In the genomic region with DNA sequence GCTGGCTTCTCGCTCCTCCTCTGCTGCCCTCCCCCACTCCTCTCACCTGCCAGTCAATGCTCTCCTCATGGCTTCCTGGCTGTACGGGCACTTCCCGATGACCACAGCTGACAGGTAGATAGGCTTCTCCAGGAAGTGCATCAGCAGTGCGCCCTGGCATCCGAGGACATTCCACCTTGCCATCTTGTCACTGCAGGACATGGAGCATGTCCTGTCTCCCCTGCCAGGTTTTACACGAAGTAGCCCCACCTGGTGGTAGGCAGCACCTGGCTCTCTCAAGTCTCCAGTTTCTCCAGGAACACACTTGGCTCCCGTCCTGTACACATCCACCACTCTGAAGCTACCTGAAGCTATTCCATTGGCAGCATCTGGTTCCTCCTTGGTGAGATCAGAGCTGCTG, we compare ENCODE assay signal across 8 mouse cellular contexts. TPM values are rescaled to one million over a fixed set of nuclear protein-coding genes. Genes with fewer than 3 reads are reported as not detected.
DNase-seq lines count a peak whose midpoint lies in the region; ATAC-seq and TF ChIP-seq lines count a peak whose summit lies in the region.
"Had no signal": no experiment of that assay in that cellular context is flagged by ENCODE, and none has a peak within 500 bp of the region (broad histone marks: within the 10 kb centered on the region; RNA-seq: fewer than 3 reads in every experiment).

No protein-coding gene starts in this region.

- no peak for ATAC-seq in midbrain, postnatal 0 days (ENCODE audit: low FRiP score)
- no peak for ATAC-seq in lung, embryonic 14.5 days (ENCODE audit: insufficient read depth)

- H3K4me2 ChIP-seq in midbrain, postnatal 0 days (ENCODE audit: low read depth, low read length, poor library complexity, severe bottlenecking): no peak overlapping the region
- no peak overlapping the region for H3K4me2 ChIP-seq in lung, embryonic 14.5 days

- DNase-seq in midbrain, postnatal 0 days (ENCODE audit: low spot score): no peak
- DNase-seq in midbrain, embryonic 10.5 days (ENCODE audit: low spot score): no peak
- DNase-seq in cerebellum, adult 11 months: peak; percentile 64
- DNase-seq in lung, embryonic 14.5 days: no peak
- peak; percentile 36 to 38 for DNase-seq in thymus, postnatal 36 days
- no peak for DNase-seq in left cerebral cortex, adult 2 months (ENCODE audit: extremely low spot score in 1 of 2, low spot score in 2 of 2)
- no peak for DNase-seq in c-Kit-positive CD71-positive TER-119-positive erythroid progenitor cells, embryonic 14.5 days (ENCODE audit: low spot score)

- WGBS in midbrain, postnatal 0 days: 80% methylated on average over 7 of the region's 7 CpGs
- WGBS in midbrain, embryonic 10.5 days: 84% methylated on average over 7 of the region's 7 CpGs
- WGBS in lung, embryonic 14.5 days: 74% methylated on average over 7 of the region's 7 CpGs

- H3K4me1 ChIP-seq in midbrain, postnatal 0 days (ENCODE audit: insufficient read depth, low read length): no peaks in the 10 kb centered on the region
- peaks cover 4% of the 10 kb centered on the region; the same call in 1 of the 2 replicates for H3K4me1 ChIP-seq in midbrain, embryonic 10.5 days
- H3K4me1 ChIP-seq in lung, embryonic 14.5 days (ENCODE audit: insufficient read depth): no peaks in the 10 kb centered on the region

- H3K27me3 ChIP-seq in midbrain, postnatal 0 days (ENCODE audit: insufficient read depth, low read length): no peaks in the 10 kb centered on the region
- H3K27me3 ChIP-seq in midbrain, embryonic 10.5 days (ENCODE audit: low read depth, poor library complexity, severe bottlenecking): no peaks in the 10 kb centered on the region
- no peaks in the 10 kb centered on the region for H3K27me3 ChIP-seq in lung, embryonic 14.5 days (ENCODE audit: insufficient read depth, low read length)

- no peak overlapping the region for H3K9ac ChIP-seq in midbrain, postnatal 0 days (replicated peaks; ENCODE audit: low read length, poor library complexity, severe bottlenecking)
- H3K9ac ChIP-seq in lung, embryonic 14.5 days: no peak overlapping the region

- TF ChIP-seq CTCF in midbrain, postnatal 0 days (IDR thresholded peaks at IDR 0.05): peak; percentile 44; the same call in 1 of the 2 replicates
- TF ChIP-seq CTCF in lung, embryonic 14.5 days (IDR thresholded peaks at IDR 0.05; ENCODE audit: low read depth): peak; percentile 23; the same call in 1 of the 2 replicates
- TF ChIP-seq CTCF in left cerebral cortex, adult 2 months (IDR thresholded peaks at IDR 0.05): no peak; the same call in none of the 2 replicates

- no peaks in the 10 kb centered on the region for H3K9me3 ChIP-seq in midbrain, postnatal 0 days (ENCODE audit: low read length)
- H3K9me3 ChIP-seq in midbrain, embryonic 10.5 days (replicated peaks): no peaks in the 10 kb centered on the region
- H3K9me3 ChIP-seq in lung, embryonic 14.5 days (ENCODE audit: low read depth, low read length): no peaks in the 10 kb centered on the region

- H3K4me3 ChIP-seq in midbrain, postnatal 0 days (ENCODE audit: low read depth, low read length): no peak overlapping the region
- no peak overlapping the region for H3K4me3 ChIP-seq in midbrain, embryonic 10.5 days
- no peak overlapping the region for H3K4me3 ChIP-seq in lung, embryonic 14.5 days (ENCODE audit: low read depth, low read length)
- no peak overlapping the region for H3K4me3 ChIP-seq in left cerebral cortex, adult 2 months

- peaks cover 6% of the 10 kb centered on the region for H3K36me3 ChIP-seq in midbrain, postnatal 0 days (ENCODE audit: insufficient read depth, low read length)
- peaks cover 89% of the 10 kb centered on the region for H3K36me3 ChIP-seq in midbrain, embryonic 10.5 days
- peaks cover 73% of the 10 kb centered on the region for H3K36me3 ChIP-seq in lung, embryonic 14.5 days (ENCODE audit: insufficient read depth)

- H3K27ac ChIP-seq in midbrain, postnatal 0 days (ENCODE audit: low read depth, low read length): no peak overlapping the region
- H3K27ac ChIP-seq in midbrain, embryonic 10.5 days (replicated peaks): no peak overlapping the region
- H3K27ac ChIP-seq in lung, embryonic 14.5 days (ENCODE audit: low read depth): no peak overlapping the region
- H3K27ac ChIP-seq in left cerebral cortex, adult 2 months: no peak overlapping the region

- intact Hi-C loops in left cerebral cortex, adult 2 months (cut with DNase I): no loop called here

RNA-seq across cellular contexts. Expression of gene Adat1, which starts 10.0 kb away (rescaled TPM):
- 3.4 and 5.2 TPM in 2 replicates for total RNA-seq in midbrain, postnatal 0 days (2014; rRNA removed)
- polyA plus RNA-seq in midbrain, postnatal 0 days (2015; fragmentation: Nextera tagmentation; extraction: Ambion mirVana): 3.8 and 4.7 TPM in 2 replicates
- polyA plus RNA-seq in midbrain, embryonic 10.5 days (2016; fragmentation: Nextera tagmentation; extraction: Ambion mirVana): 13.1 and 15.9 TPM in 2 replicates
- polyA plus RNA-seq in lung, embryonic 14.5 days (2014; fragmentation: Nextera tagmentation; extraction: Ambion mirVana): 8.7 and 9.8 TPM in 2 replicates
- total RNA-seq in left cerebral cortex, adult 2 months (2021): 1 to 10 TPM; 6.4 to 6.6 TPM

RNA-seq across cellular contexts. Expression of gene Kars, which starts 29.0 kb away (rescaled TPM):
- total RNA-seq in midbrain, postnatal 0 days (2014; rRNA removed): 88.6 and 106 TPM in 2 replicates
- polyA plus RNA-seq in midbrain, postnatal 0 days (2015; fragmentation: Nextera tagmentation; extraction: Ambion mirVana): 160 and 163 TPM in 2 replicates
- 245 and 265 TPM in 2 replicates for polyA plus RNA-seq in midbrain, embryonic 10.5 days (2016; fragmentation: Nextera tagmentation; extraction: Ambion mirVana)
- polyA plus RNA-seq in lung, embryonic 14.5 days (2014; fragmentation: Nextera tagmentation; extraction: Ambion mirVana): 227 and 229 TPM in 2 replicates
- 10 to 100 TPM; 67.6 to 73.6 TPM for total RNA-seq in left cerebral cortex, adult 2 months (2021)

RNA-seq across cellular contexts. Expression of gene Terf2ip, which starts 29.1 kb away (rescaled TPM):
- 55.5 and 75.0 TPM in 2 replicates for total RNA-seq in midbrain, postnatal 0 days (2014; rRNA removed)
- 65.4 and 74.9 TPM in 2 replicates for polyA plus RNA-seq in midbrain, postnatal 0 days (2015; fragmentation: Nextera tagmentation; extraction: Ambion mirVana)
- polyA plus RNA-seq in midbrain, embryonic 10.5 days (2016; fragmentation: Nextera tagmentation; extraction: Ambion mirVana): 29.9 and 32.3 TPM in 2 replicates
- 22.8 and 25.0 TPM in 2 replicates for polyA plus RNA-seq in lung, embryonic 14.5 days (2014; fragmentation: Nextera tagmentation; extraction: Ambion mirVana)
- total RNA-seq in left cerebral cortex, adult 2 months (2021): 10 to 100 TPM; 37.3 to 40.6 TPM

RNA-seq across cellular contexts. Expression of gene Gm6793, which starts 32.7 kb away (rescaled TPM):
- not detected in 2 replicates for total RNA-seq in midbrain, postnatal 0 days (2014; rRNA removed)
- 0.36 and 0.99 TPM in 2 replicates for polyA plus RNA-seq in midbrain, postnatal 0 days (2015; fragmentation: Nextera tagmentation; extraction: Ambion mirVana)
- 0.26 and 0.76 TPM in 2 replicates for polyA plus RNA-seq in midbrain, embryonic 10.5 days (2016; fragmentation: Nextera tagmentation; extraction: Ambion mirVana)
- 0.42 TPM in 1 of 2 replicates, not detected in the other for polyA plus RNA-seq in lung, embryonic 14.5 days (2014; fragmentation: Nextera tagmentation; extraction: Ambion mirVana)
- total RNA-seq in left cerebral cortex, adult 2 months (2021): not detected
- polyA plus RNA-seq: large intestine, adult 2 months had no signal

RNA-seq across cellular contexts. Expression of gene Gabarapl2, which starts 41.6 kb away (rescaled TPM):
- total RNA-seq in midbrain, postnatal 0 days (2014; rRNA removed): 117 and 121 TPM in 2 replicates
- polyA plus RNA-seq in midbrain, postnatal 0 days (2015; fragmentation: Nextera tagmentation; extraction: Ambion mirVana): 459 and 469 TPM in 2 replicates
- polyA plus RNA-seq in midbrain, embryonic 10.5 days (2016; fragmentation: Nextera tagmentation; extraction: Ambion mirVana): 235 and 259 TPM in 2 replicates
- 147 and 163 TPM in 2 replicates for polyA plus RNA-seq in lung, embryonic 14.5 days (2014; fragmentation: Nextera tagmentation; extraction: Ambion mirVana)
- 100 to 1,000 TPM; 209 to 211 TPM for total RNA-seq in left cerebral cortex, adult 2 months (2021)

Comparison
In these comparisons a context has a peak if more than half of its experiments do, and no peak if none do; other contexts are left out.
1. DNase-seq: peak in cerebellum, adult 11 months (single experiment) and thymus, postnatal 36 days (2 of 2); none in midbrain, postnatal 0 days (single experiment), midbrain, embryonic 10.5 days (single experiment), lung, embryonic 14.5 days (single experiment), left cerebral cortex, adult 2 months (0 of 2) and c-Kit-positive CD71-positive TER-119-positive erythroid progenitor cells, embryonic 14.5 days (single experiment).